Mouse (Mus musculus): ENCODE measurements around the gene Abcf3. TPM values are rescaled to one million over a fixed set of nuclear protein-coding genes. Genes with fewer than 3 reads are reported as not detected.

The Abcf3 gene
- 75.3 TPM in 2 replicates for polyA plus RNA-seq (2015; fragmentation: Nextera tagmentation; extraction: Ambion mirVana)

GRCm38 (mm10) chr16:20548096-20548948 lies at the start of gene Abcf3:
Abcf3 (plus strand) TSS chr16:20548577.
- H3K36me3 ChIP-seq (ENCODE audit: poor library complexity, severe bottlenecking), result peaks cover 60% of the 10 kb centered on the region
- H3K4me1 ChIP-seq, result peaks cover 18% of the 10 kb centered on the region
- 0 out of 2 replicates have a peak within 1 kb of the TSS, but pooled peaks have one; percentile 57 for H3K27ac ChIP-seq
- H3K4me3 ChIP-seq, result peak within 1 kb of the TSS; percentile 84
- H3K9me3 ChIP-seq (replicated peaks), result no peaks in the 10 kb centered on the region
- H3K4me2 ChIP-seq, result peak within 1 kb of the TSS; percentile 89
- under 1% methylated on average over 56 of the region's 56 CpGs for WGBS
- H3K27me3 ChIP-seq, result no peaks in the 10 kb centered on the region
- H3K9ac ChIP-seq, result peak within 1 kb of the TSS; percentile 89
- ATAC-seq, result peak; percentile 99

- Histone ChIP-seq H3K36me3 (ENCODE audit: poor library complexity, severe bottlenecking) (peaks cover 29% of the 10 kb centered on the region), H3K27me3 (peaks cover 17% of the 10 kb centered on the region), H3K9me3 (replicated peaks) (no peaks in the 10 kb centered on the region), H3K27ac (peak within 1 kb of the TSS; percentile 80), H3K9ac (peak within 1 kb of the TSS; percentile 91), H3K4me2 (peak within 1 kb of the TSS; percentile 79), H3K4me3 (peak within 1 kb of the TSS; percentile 86), H3K4me1 (peaks cover 22% of the 10 kb centered on the region)
- ATAC-seq, result peak; percentile 94
- 1% methylated on average over 49 of the region's 49 CpGs for WGBS
Measured at GRCm38 (mm10) chr16:20498677-20499475, 49.5 kb upstream of the Abcf3 start, which contains the start of gene Eif2b5. Eif2b5 (plus strand) TSS chr16:20498817.

GRCm38 (mm10) chr16:20506000-20506399 lies 42.4 kb upstream of the Abcf3 start:
- Histone ChIP-seq H3K4me3 (no peak overlapping the region), H3K4me1 (no peaks in the 10 kb centered on the region), H3K9ac (no peak overlapping the region), H3K4me2 (no peak overlapping the region), H3K27me3 (no peaks in the 10 kb centered on the region), H3K27ac (no peak overlapping the region), H3K9me3 (replicated peaks) (no peaks in the 10 kb centered on the region), H3K36me3 (ENCODE audit: poor library complexity, severe bottlenecking) (peaks cover 99% of the 10 kb centered on the region)
- WGBS, result 92% methylated on average over 8 of the region's 8 CpGs
- ATAC-seq, result no peak

GRCm38 (mm10) chr16:20509349-20509748 lies 39.0 kb upstream of the Abcf3 start:
- no peaks in the 10 kb centered on the region for H3K9me3 ChIP-seq (replicated peaks)
- peak; percentile 65; the same call in 1 of the 2 replicates for ATAC-seq
- no peaks in the 10 kb centered on the region for H3K4me1 ChIP-seq
- no peak overlapping the region for H3K4me3 ChIP-seq
- no peaks in the 10 kb centered on the region for H3K27me3 ChIP-seq
- no peak overlapping the region for H3K4me2 ChIP-seq
- no peak overlapping the region for H3K27ac ChIP-seq
- WGBS, result 87% methylated on average over 3 of the region's 3 CpGs
- H3K9ac ChIP-seq, result no peak overlapping the region
- peaks cover 75% of the 10 kb centered on the region for H3K36me3 ChIP-seq (ENCODE audit: poor library complexity, severe bottlenecking)

- Histone ChIP-seq H3K9me3 (replicated peaks) (no peaks in the 10 kb centered on the region), H3K27me3 (no peaks in the 10 kb centered on the region), H3K4me1 (0 out of 2 replicates have a peak, but pooled peaks cover 4% of the 10 kb centered on the region), H3K4me3 (no peak overlapping the region), H3K27ac (no peak overlapping the region), H3K9ac (no peak overlapping the region), H3K36me3 (ENCODE audit: poor library complexity, severe bottlenecking) (peaks cover 55% of the 10 kb centered on the region), H3K4me2 (no peak overlapping the region)
- ATAC-seq, result no peak
- 91% methylated on average over 7 of the region's 7 CpGs for WGBS
Measured at GRCm38 (mm10) chr16:20511277-20511847, 37.0 kb upstream of the Abcf3 start.

GRCm38 (mm10) chr16:20516032-20516431 lies 32.3 kb upstream of the Abcf3 start:
- peaks cover 18% of the 10 kb centered on the region for H3K36me3 ChIP-seq (ENCODE audit: poor library complexity, severe bottlenecking)
- peaks cover 36% of the 10 kb centered on the region for H3K4me1 ChIP-seq
- H3K4me3 ChIP-seq, result peak overlapping the region; percentile 91
- ATAC-seq, result no peak
- H3K9me3 ChIP-seq (replicated peaks), result no peaks in the 10 kb centered on the region
- H3K4me2 ChIP-seq, result peak overlapping the region; percentile 91
- no peaks in the 10 kb centered on the region for H3K27me3 ChIP-seq
- H3K27ac ChIP-seq, result peak overlapping the region; percentile 92; the same call in 1 of the 2 replicates
- peak overlapping the region; percentile 98 for H3K9ac ChIP-seq

GRCm38 (mm10) chr16:20516726-20517201 lies 31.6 kb upstream of the Abcf3 start, which contains the start of gene Dvl3:
Dvl3 (plus strand) TSS chr16:20516982.
- peak within 1 kb of the TSS; percentile 91 for H3K4me2 ChIP-seq
- peak; percentile 97 for ATAC-seq
- WGBS, result under 1% methylated on average over 44 of the region's 55 CpGs

GRCm38 (mm10) chr16:20517216-20517615 lies 31.2 kb upstream of the Abcf3 start:
- WGBS, result under 1% methylated on average over 26 of the region's 26 CpGs
- peak; percentile 31; the same call in 1 of the 2 replicates for ATAC-seq

More at GRCm38 (mm10) chr16:20516726-20517201, 31.6 kb upstream of the Abcf3 start, which contains the start of gene Dvl3:
- Histone ChIP-seq H3K27me3 (no peaks in the 10 kb centered on the region), H3K9ac (peak within 1 kb of the TSS; percentile 98), H3K9me3 (replicated peaks) (no peaks in the 10 kb centered on the region), H3K27ac (peak within 1 kb of the TSS; percentile 92), H3K4me1 (peaks cover 37% of the 10 kb centered on the region), H3K36me3 (ENCODE audit: poor library complexity, severe bottlenecking) (peaks cover 18% of the 10 kb centered on the region), H3K4me3 (peak within 1 kb of the TSS; percentile 91)

GRCm38 (mm10) chr16:20517701-20518374 lies 30.5 kb upstream of the Abcf3 start:
- ATAC-seq, result peak; percentile 36
- under 1% methylated on average over 6 of the region's 6 CpGs for WGBS
- peak overlapping the region; percentile 92 for H3K27ac ChIP-seq

More at GRCm38 (mm10) chr16:20517216-20517615, 31.2 kb upstream of the Abcf3 start:
- no peaks in the 10 kb centered on the region for H3K9me3 ChIP-seq (replicated peaks)
- peaks cover 22% of the 10 kb centered on the region for H3K36me3 ChIP-seq (ENCODE audit: poor library complexity, severe bottlenecking)
- peaks cover 37% of the 10 kb centered on the region for H3K4me1 ChIP-seq
- peak overlapping the region; percentile 98 for H3K9ac ChIP-seq
- peak overlapping the region; percentile 91 for H3K4me3 ChIP-seq
- H3K4me2 ChIP-seq, result peak overlapping the region; percentile 91
- peak overlapping the region; percentile 92 for H3K27ac ChIP-seq
- H3K27me3 ChIP-seq, result no peaks in the 10 kb centered on the region

GRCm38 (mm10) chr16:20523886-20524285 lies 24.5 kb upstream of the Abcf3 start:
- no peak overlapping the region for H3K9ac ChIP-seq
- H3K4me3 ChIP-seq, result no peak overlapping the region
- peaks cover 83% of the 10 kb centered on the region for H3K36me3 ChIP-seq (ENCODE audit: poor library complexity, severe bottlenecking)
- H3K27ac ChIP-seq, result no peak overlapping the region
- no peaks in the 10 kb centered on the region for H3K9me3 ChIP-seq (replicated peaks)
- H3K4me2 ChIP-seq, result no peak overlapping the region
- ATAC-seq, result no peak
- peaks cover 31% of the 10 kb centered on the region for H3K4me1 ChIP-seq
- WGBS, result 77% methylated on average over 10 of the region's 10 CpGs
- H3K27me3 ChIP-seq, result no peaks in the 10 kb centered on the region

More at GRCm38 (mm10) chr16:20517701-20518374, 30.5 kb upstream of the Abcf3 start:
- Histone ChIP-seq H3K27me3 (no peaks in the 10 kb centered on the region), H3K4me1 (peaks cover 37% of the 10 kb centered on the region), H3K36me3 (ENCODE audit: poor library complexity, severe bottlenecking) (peaks cover 23% of the 10 kb centered on the region), H3K4me2 (peak overlapping the region; percentile 91), H3K9ac (peak overlapping the region; percentile 98), H3K4me3 (peak overlapping the region; percentile 91), H3K9me3 (replicated peaks) (no peaks in the 10 kb centered on the region)

GRCm38 (mm10) chr16:20528779-20529178 lies 19.6 kb upstream of the Abcf3 start:
- 73% methylated on average over 5 of the region's 5 CpGs for WGBS
- Histone ChIP-seq H3K36me3 (ENCODE audit: poor library complexity, severe bottlenecking) (peaks cover 89% of the 10 kb centered on the region), H3K4me2 (0 out of 2 replicates have a peak overlapping the region, but pooled peaks have one; percentile 7), H3K4me3 (no peak overlapping the region), H3K27ac (peak overlapping the region; percentile 75), H3K27me3 (no peaks in the 10 kb centered on the region), H3K9ac (no peak overlapping the region; the same call in 1 of the 2 replicates), H3K4me1 (peaks cover 18% of the 10 kb centered on the region), H3K9me3 (replicated peaks) (no peaks in the 10 kb centered on the region)
- 0 out of 2 replicates have a peak, but pooled peaks have one; percentile 3 for ATAC-seq
